Mouse (Mus musculus): ENCODE data around the gene P4hb.

GRCm38 (mm10) chr11:120600716-120601115 lies 27.7 kb upstream of the P4hb start:
- TF ChIP-seq CTCF (IDR thresholded peaks at IDR 0.05; ENCODE audit: borderline replicate concordance, control insufficient read depth, extremely low read depth, insufficient read depth, low read length, poor library complexity): no peak
- no peak for TF ChIP-seq POLR2A (IDR thresholded peaks at IDR 0.05; ENCODE audit: control insufficient read depth, extremely low read depth, insufficient read depth, low read length, poor library complexity)

Data from thymus, adult 2 months (tissue).